Mouse (Mus musculus): ENCODE results near the gene Tlr4.

Gene Tlr4

DNA sequence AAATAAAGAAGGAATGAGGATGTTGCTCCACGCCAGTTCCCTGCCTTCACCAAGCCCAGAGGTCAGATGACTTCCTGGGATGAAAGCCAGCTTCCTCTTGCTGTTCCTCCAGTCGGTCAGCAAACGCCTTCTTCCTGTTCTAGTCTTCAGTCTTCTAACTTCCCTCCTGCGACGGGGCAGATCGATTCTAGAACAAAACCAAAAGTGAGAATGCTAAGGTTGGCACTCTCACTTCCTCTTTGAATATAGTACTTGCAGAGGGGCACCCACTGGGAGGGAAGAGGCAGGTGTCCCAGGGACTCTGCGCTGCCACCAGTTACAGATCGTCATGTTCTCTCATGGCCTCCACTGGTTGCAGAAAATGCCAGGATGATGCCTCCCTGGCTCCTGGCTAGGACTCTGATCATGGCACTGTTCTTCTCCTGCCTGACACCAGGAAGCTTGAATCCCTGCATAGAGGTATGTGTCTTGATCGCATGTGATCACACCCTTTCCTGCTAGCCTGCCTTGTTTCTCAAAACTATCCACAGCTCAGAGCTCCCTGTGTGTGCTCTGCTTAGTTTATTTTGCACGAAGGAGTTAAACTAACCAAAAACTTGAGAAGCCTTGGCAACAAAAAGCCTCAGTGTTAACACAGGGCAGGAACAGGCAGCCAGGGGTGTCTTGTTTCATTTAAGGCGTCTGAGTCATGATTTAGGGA is at the start of gene Tlr4:
Tlr4 (plus strand) TSS at position 122 of the 700 bp plus-strand sequence.
- DNase-seq (ENCODE audit: low read depth, low spot score): peak; percentile 93

DNA sequence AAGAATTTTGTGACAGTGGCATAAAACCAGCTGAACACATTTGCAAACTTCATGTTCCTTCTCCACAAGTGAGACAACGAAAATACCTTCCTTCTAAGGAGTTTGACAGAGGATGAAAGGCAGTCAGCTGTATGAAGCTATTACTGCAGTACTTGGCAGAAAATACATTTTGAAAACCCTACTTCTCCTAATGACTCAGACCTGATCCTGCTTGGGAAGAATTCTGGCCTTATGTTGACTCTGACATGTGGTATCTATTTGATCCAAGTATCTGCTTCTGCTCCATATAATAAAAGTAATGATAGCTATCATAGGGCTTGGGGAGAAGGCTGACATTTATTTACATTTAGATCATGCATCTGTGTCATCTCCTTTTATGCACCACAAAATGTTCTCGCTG is 33.1 kb upstream of the Tlr4 start:
- DNase-seq (ENCODE audit: low read depth, low spot score): peak; percentile 57

GRCm38 (mm10) chr4:66796683-66797082 is 30.7 kb upstream of the Tlr4 start:
- DNase-seq (ENCODE audit: low read depth, low spot score): no peak

GRCm38 (mm10) chr4:66804552-66805301 is 22.7 kb upstream of the Tlr4 start:
- DNase-seq (ENCODE audit: low read depth, low spot score): no peak

- DNase-seq (ENCODE audit: low read depth, low spot score): no peak
Observed at GRCm38 (mm10) chr4:66805747-66806146, 21.6 kb upstream of the Tlr4 start.

GRCm38 (mm10) chr4:66816364-66817026 is 10.9 kb upstream of the Tlr4 start:
- peak; percentile 52 for DNase-seq (ENCODE audit: low read depth, low spot score)

DNA sequence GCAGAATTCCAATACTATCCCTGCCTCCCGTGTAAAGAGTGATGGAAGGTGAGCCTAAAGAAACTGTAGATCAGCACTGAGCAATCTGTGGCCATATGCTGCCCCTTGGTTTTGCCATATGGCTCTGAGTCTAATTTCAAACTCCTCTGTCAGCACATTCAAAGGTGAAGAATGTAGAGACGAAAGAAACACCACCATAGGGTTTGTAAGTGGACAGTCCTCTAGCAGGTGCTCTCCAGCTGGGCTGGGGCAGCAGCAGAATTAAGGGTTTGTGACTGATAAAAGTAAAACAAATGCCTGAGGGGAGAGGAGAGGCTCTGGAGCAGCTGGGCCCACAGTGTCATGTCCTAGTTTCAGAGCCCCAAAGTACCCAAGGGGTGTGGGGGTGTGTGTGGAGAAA is 6.2 kb upstream of the Tlr4 start:
- DNase-seq (ENCODE audit: low read depth, low spot score): no peak

DNA sequence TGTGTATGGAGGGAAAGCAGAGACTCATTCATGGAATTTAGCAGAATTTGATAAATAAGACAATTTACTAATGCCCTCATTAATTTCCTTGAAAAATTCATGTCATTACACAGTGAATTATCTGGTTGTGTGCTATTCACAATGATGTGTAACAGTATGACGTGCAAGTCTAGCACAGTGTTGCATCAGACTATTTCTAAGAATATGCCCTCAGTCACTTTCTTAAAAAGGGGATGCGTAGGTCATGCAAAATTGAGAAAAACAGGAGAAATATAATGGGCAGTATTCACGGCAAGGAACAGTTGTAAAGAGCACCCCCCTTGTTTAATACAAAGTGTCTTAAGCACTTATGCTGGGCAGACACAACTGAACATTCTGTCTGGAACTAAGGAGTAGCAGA is 5.6 kb upstream of the Tlr4 start:
- no peak for DNase-seq (ENCODE audit: low read depth, low spot score)

DNA sequence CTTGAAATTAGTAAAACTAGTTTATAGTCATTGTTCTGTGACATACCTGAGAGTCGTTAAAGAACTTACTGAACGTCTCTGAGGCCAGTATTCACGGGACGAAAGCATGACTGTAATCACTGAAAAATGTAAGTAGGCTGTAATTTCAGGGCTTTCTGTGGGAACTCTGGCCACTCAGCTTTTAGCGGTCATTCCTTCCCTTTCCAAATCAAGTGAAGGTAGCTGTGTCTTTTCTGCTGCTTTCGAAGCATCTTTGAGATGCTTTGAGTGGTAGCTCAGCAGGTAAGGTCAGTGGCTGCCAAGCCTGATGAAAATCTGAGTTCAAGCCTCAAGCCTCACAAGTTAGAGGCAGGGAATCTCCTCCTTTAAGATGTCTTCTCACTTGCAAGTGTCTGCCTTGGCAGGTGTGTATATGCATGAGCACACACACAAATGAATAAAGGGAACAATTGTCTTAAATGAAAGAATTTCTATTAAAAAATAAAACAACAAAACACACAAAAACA is 832 bp downstream of the Tlr4 start:
- DNase-seq (ENCODE audit: low read depth, low spot score): no peak

- peak; percentile 89 for DNase-seq (ENCODE audit: low read depth, low spot score)
Observed at GRCm38 (mm10) chr4:66828686-66829085, 1.3 kb downstream of the Tlr4 start.

DNA sequence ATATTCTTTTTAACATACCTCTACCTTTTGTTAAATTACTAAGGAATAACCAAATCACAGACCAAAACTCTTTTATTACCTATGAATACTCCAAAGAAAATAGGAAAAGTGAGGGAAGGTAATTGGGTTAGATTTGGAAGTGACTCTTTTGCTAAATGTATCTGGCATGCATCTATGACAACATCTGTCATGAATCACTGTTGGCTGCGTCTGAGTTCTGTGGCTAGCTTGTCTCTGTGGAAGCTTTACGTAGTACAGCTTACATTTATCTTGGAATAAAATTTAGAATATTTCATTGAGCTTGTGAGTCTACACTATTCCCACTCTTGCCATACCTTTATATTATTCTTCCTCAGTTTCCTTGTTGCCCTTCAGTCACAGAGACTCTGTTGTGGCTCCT is 10.7 kb downstream of the Tlr4 start:
- DNase-seq (ENCODE audit: low read depth, low spot score): peak; percentile 63

- DNase-seq (ENCODE audit: low read depth, low spot score): peak; percentile 47
Observed at GRCm38 (mm10) chr4:66843255-66843654, 15.9 kb downstream of the Tlr4 start.

GRCm38 (mm10) chr4:66852011-66852410 is 24.6 kb downstream of the Tlr4 start:
- DNase-seq (ENCODE audit: low read depth, low spot score): peak; percentile 61

DNA sequence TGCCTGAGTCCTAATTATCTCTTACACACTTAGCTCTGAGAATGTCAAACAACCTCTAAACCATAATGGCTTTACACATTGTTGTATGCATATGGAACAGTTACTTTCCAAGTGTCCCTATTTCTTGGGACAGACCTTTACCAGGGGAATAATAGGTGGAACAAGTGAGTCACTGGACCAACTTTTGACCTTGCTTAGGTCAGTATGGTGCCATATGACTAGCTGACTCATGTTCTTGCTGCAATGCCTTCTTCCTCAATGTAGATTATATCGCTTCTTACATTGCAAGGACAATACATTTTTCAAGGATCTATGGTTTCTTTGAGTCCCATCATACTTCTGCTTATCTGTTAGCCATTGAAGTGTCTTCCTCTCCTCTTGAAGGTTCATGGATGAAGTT is 29.6 kb downstream of the Tlr4 start:
- peak; percentile 75 for DNase-seq (ENCODE audit: low read depth, low spot score)

DNA sequence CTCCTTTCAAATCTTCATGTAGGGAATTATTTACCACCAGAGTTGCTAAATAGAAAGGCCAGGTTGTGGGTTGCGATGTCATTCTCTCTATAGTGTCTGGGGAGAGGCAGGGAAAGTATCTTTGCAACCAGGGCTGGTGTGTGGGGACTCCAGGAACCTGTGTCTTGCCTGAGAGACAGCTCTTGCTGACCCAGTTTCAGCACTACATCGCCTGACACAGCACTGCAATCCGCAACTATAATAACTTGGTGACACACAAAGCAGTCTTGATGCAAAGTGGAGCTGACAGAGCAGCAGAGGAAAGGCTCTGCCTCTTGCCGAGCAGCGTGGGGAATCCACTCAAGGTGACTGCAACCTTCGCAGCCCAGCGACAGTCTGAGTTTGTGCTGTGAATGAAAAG is 42.5 kb downstream of the Tlr4 start:
- DNase-seq (ENCODE audit: low read depth, low spot score): no peak

DNA sequence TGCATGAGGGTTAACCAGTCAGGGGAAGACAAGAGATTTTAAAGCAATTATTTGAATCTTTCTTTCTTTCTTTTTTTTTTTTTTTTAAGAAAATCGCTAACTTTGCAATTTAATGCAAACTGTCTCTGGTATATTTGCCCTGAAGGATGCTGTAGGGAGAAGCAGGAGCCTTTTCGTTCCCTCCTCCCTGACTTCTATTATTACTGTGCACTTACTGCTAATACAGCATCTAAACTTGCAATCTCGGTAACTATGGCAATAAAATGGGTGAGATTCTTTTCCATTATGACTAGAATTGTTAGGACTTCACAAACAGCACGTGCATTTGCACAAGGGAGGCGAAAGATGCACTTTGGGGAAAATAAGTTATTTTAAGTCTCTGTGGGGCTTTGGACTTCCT is 44.6 kb downstream of the Tlr4 start:
- no peak for DNase-seq (ENCODE audit: low read depth, low spot score)

DNA sequence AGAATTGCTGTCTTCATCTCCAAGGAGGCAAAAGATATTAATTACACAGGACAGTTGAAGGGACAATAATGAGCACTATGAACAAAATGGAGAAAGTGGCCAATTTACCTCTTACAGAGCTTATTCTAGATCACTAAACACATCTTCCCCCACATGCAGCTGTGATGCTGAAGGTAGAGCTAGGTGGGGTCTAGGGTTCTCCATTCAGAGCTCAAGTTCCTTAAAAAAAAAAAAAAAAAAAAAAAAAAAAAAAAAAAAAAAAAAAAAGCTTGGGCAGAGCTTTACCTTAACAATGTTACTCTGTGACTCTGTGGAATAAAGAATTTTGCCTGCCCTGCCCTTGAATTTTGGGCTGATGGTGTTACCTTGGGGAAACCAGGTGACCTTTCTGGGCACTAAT is 46.0 kb downstream of the Tlr4 start:
- no peak for DNase-seq (ENCODE audit: low read depth, low spot score)

DNA sequence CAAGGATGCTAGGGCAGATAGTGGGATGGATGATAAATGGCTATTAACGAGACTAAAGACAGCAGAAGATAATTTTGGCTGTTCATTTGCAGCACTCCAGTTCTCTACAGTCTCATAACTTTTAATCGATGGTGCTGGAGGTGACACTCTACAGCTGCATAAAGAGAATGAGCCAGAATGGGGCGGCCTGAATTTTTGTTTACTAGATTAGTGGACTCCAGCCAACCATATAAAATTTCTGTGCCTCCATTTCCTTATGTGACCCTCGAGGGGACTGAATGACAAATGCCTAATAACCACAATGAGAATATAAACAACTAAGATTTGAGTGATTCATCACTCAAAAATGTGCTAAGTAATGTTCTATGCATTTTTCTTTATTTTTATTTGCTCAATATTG is 48.4 kb downstream of the Tlr4 start:
- peak; percentile 54 for DNase-seq (ENCODE audit: low read depth, low spot score)

DNA sequence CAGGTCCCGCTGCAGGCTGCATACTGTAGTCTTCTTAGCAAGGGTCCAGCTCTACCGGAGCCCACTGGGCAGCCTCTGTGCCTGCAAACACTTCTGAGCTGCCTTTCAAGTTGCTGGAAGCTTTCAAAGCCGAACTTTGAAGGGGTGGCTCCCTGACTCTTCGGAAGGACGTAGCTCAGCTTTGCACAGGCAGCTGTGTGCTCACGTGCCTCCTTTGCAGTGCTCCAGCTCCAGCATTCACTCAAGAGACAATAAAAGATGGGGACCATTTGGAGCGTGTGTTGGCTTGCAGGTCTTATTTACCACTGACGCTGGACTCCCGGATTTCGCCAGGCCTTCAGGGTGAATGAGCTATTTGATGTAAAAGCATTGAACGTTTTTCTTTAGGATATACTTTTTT is 50.2 kb downstream of the Tlr4 start:
- DNase-seq (ENCODE audit: low read depth, low spot score): no peak

- peak; percentile 63 for DNase-seq (ENCODE audit: low read depth, low spot score)
Observed at GRCm38 (mm10) chr4:66881496-66881895, 54.1 kb downstream of the Tlr4 start.

DNA sequence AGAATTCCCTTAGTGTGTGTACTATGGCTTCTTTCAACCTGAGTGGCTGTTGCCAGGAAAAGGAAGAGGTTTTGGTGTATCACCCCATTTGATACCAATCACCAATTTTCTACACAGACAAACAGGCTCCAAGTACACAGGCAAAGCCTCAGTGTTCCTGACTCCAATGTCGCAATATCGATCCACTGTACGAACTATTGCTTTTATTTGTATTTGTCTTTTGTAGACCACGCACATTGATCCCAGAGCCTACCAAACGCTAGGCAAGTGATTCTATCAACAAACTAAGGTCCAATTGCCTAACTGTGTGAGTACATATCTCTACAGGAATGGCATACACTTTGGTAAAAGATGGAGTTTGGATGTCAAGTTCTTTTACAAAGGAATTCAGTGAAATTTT is 55.9 kb downstream of the Tlr4 start:
- no peak for DNase-seq (ENCODE audit: low read depth, low spot score)

DNA sequence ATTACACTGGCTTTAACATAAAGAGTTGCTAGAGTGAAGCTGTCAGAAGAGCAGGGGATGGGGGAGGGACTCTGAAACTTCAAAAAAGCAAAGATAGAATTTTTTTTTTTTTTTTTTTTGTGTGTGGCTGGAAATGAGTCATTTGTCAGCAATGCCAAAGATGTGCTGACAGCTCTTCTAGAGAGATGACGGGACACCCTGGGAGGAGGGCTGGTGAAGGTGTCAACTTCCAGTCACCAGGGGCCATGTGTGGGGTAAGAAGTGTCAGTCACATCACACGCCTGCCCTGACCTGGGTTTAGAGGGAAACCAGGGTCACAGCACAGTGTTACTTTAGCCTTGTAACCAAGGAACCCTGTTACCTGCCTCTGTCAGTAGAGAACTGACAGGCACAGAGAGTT is 67.2 kb downstream of the Tlr4 start:
- DNase-seq (ENCODE audit: low read depth, low spot score): peak; percentile 83

DNA sequence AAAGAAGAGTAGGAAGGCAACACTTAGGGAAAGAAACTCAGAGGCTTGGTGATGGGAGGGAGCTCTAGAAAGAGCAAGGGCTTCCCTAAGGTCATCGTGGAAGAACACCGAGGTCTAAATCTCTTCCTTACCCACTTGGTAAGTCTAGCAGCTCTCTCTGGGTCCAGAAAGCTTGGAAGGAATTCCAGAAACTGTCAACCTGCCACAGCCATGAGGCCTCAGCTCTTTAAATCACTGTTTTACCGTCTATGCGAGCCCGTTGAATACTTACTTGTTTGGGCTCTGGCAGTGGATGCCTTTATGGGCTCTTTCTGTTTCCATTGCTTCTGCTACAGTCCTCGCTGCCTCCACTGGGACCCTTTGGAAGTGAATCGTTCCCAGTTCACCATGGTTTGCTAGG is 67.6 kb downstream of the Tlr4 start:
- DNase-seq (ENCODE audit: low read depth, low spot score): peak; percentile 53

Measured in 3T3-L1 (cell line).